In the genomic region with DNA sequence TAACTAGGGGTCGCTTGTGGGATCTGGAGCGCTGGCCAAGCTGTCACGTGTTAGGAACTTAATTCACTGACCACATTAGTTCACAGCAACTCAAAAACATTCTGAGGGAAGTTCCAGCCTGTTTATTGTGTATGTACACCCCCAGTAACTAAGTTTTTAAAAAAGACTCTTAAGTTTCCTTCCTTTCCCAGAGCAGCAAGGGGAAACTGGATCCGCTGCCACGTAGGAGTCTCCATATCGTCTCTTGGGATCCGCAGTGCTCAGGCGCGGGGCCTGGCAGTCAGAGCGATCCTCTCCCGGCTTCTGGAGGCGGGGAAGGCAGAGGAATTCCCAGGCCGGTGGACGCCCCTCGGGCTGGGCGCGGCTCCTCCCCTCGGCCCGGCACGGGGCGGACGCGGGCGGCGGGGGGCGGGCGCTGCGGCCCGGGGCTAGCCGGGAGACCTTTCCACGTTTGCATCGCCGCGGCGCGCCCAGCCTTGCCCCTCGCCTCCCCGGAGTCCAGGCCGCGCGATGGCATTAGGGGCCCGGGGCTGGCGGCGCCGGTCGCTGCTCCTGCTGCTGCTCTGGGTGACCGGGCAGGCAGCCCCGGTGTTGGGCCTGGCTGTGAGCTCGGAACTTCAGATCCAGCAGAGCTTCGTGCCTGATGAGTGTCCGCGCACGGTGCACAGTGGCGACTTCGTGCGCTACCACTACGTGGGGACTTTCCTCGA, we compare ENCODE assay signal across 8 mouse cellular contexts. TPM values are rescaled to one million over a fixed set of nuclear protein-coding genes. Genes with fewer than 3 reads are reported as not detected.
DNase-seq lines count a peak whose midpoint lies in the region; ATAC-seq lines count a peak whose summit lies in the region.

A gene (plus strand): TSS at position 363 of the 710 bp plus-strand sequence.

- peaks cover 8% of the 10 kb centered on the region; the same call in 1 of the 2 replicates for H3K4me1 ChIP-seq in forebrain, embryonic 16.5 days (replicated peaks; ENCODE audit: control insufficient read depth, insufficient read depth, low read length)
- peaks cover 9% of the 10 kb centered on the region for H3K4me1 ChIP-seq in liver, embryonic 16.5 days (ENCODE audit: control insufficient read depth, low read depth, low read length)
- no peaks in the 10 kb centered on the region for H3K4me1 ChIP-seq in neural tube, embryonic 14.5 days (ENCODE audit: control insufficient read depth, insufficient read depth, low read length)

- peak within 1 kb of the TSS; percentile 87 for H3K4me2 ChIP-seq in forebrain, embryonic 16.5 days (ENCODE audit: low read length)
- H3K4me2 ChIP-seq in liver, embryonic 16.5 days (ENCODE audit: low read depth, low read length): peak within 1 kb of the TSS; percentile 77
- H3K4me2 ChIP-seq in neural tube, embryonic 14.5 days (ENCODE audit: low read depth, low read length): peak within 1 kb of the TSS; percentile 89

- no peaks in the 10 kb centered on the region for H3K36me3 ChIP-seq in forebrain, embryonic 16.5 days (ENCODE audit: control insufficient read depth, insufficient read depth)
- H3K36me3 ChIP-seq in liver, embryonic 16.5 days (ENCODE audit: control insufficient read depth, insufficient read depth): no peaks in the 10 kb centered on the region
- H3K36me3 ChIP-seq in neural tube, embryonic 14.5 days (ENCODE audit: control insufficient read depth, insufficient read depth, low read length): no peaks in the 10 kb centered on the region

- 0% methylated on average over 58 of the region's 58 CpGs for WGBS in forebrain, embryonic 16.5 days
- under 1% methylated on average over 58 of the region's 58 CpGs for WGBS in liver, embryonic 16.5 days (ENCODE audit: insufficient replicate concordance)
- under 1% methylated on average over 52 of the region's 58 CpGs for WGBS in neural tube, embryonic 14.5 days

- no peak within 1 kb of the TSS; the same call in 1 of the 2 replicates for H3K27ac ChIP-seq in forebrain, embryonic 16.5 days (ENCODE audit: low read length)
- H3K27ac ChIP-seq in liver, embryonic 16.5 days (ENCODE audit: low read length): peak within 1 kb of the TSS; percentile 52; the same call in 1 of the 2 replicates
- peak within 1 kb of the TSS; percentile 28; the same call in 1 of the 2 replicates for H3K27ac ChIP-seq in neural tube, embryonic 14.5 days (ENCODE audit: low read depth, low read length)

- DNase-seq in MN1 (ENCODE audit: low spot score): peak; percentile 85
- DNase-seq in cerebellum, adult 8-10 months: peak; percentile 2
- DNase-seq in heart, postnatal 10 days: peak; percentile 91 to 93
- peak; percentile 88 to 93 for DNase-seq in kidney, postnatal 4 days
- peak; percentile 11 to 12 for DNase-seq in thymus, postnatal 36 days

- peak within 1 kb of the TSS; percentile 63 for H3K4me3 ChIP-seq in forebrain, embryonic 16.5 days (replicated peaks; ENCODE audit: low read length)
- peak within 1 kb of the TSS; percentile 67 for H3K4me3 ChIP-seq in liver, embryonic 16.5 days (ENCODE audit: low read depth, low read length)
- H3K4me3 ChIP-seq in neural tube, embryonic 14.5 days (ENCODE audit: low read depth, low read length): peak within 1 kb of the TSS; percentile 50

- H3K9me3 ChIP-seq in forebrain, embryonic 16.5 days (ENCODE audit: control insufficient read depth, low read length): no peaks in the 10 kb centered on the region
- H3K9me3 ChIP-seq in liver, embryonic 16.5 days (replicated peaks; ENCODE audit: control insufficient read depth, low read length): no peaks in the 10 kb centered on the region
- H3K9me3 ChIP-seq in neural tube, embryonic 14.5 days (ENCODE audit: control insufficient read depth, low read length): no peaks in the 10 kb centered on the region

- intact Hi-C loops in heart, postnatal 10 days (cut with DNase I): loop anchor here (5.0 kb wide), 1 partner anchor 35 kb away; a partner anchor contains a TSS

- ATAC-seq in forebrain, embryonic 16.5 days: peak; percentile 95
- peak; percentile 94 for ATAC-seq in liver, embryonic 16.5 days (ENCODE audit: low read depth)
- peak; percentile 94 for ATAC-seq in neural tube, embryonic 14.5 days (ENCODE audit: low read depth)

- no peaks in the 10 kb centered on the region for H3K27me3 ChIP-seq in forebrain, embryonic 16.5 days (replicated peaks; ENCODE audit: control insufficient read depth, insufficient read depth, low read length)
- peaks cover 9% of the 10 kb centered on the region for H3K27me3 ChIP-seq in liver, embryonic 16.5 days (ENCODE audit: control insufficient read depth, insufficient read depth, low read depth, low read length)
- H3K27me3 ChIP-seq in neural tube, embryonic 14.5 days (ENCODE audit: control insufficient read depth, insufficient read depth, low read length): no peaks in the 10 kb centered on the region

- peak within 1 kb of the TSS; percentile 70 for H3K9ac ChIP-seq in forebrain, embryonic 16.5 days (replicated peaks; ENCODE audit: low read depth, low read length)
- H3K9ac ChIP-seq in liver, embryonic 16.5 days (ENCODE audit: low read depth, low read length): peak within 1 kb of the TSS; percentile 64
- peak within 1 kb of the TSS; percentile 68 for H3K9ac ChIP-seq in neural tube, embryonic 14.5 days (replicated peaks; ENCODE audit: low read depth, low read length)

RNA-seq across cellular contexts. Expression of the gene that starts here (rescaled TPM):
- 27.5 and 40.8 TPM in 2 replicates for polyA plus RNA-seq in forebrain, embryonic 16.5 days (2015; fragmentation: Nextera tagmentation; extraction: Ambion mirVana)
- total RNA-seq in heart, postnatal 10 days (2021): 100 to 1,000 TPM; 132 to 136 TPM
- polyA plus RNA-seq in liver, embryonic 16.5 days (2015; fragmentation: Nextera tagmentation; extraction: Ambion mirVana): 22.1 and 23.9 TPM in 2 replicates
- polyA plus RNA-seq in neural tube, embryonic 14.5 days (2014; fragmentation: Nextera tagmentation; extraction: Ambion mirVana): 20.2 and 47.5 TPM in 2 replicates

Comparison
In these comparisons a context has a peak if more than half of its experiments do, and no peak if none do; other contexts are left out.
1. DNase-seq: peak in every context shown above with its lines; median percentile 92 in heart, postnatal 10 days; 90 in kidney, postnatal 4 days; 85 in MN1; 12 in thymus, postnatal 36 days; 2 in cerebellum, adult 8-10 months.